Mouse (Mus musculus) adrenal gland (tissue): Measurements from ENCODE around the gene Lpp.

Experiments
- intact Hi-C: fragments of 180-260 bp; cut with DNase I; formaldehyde crosslinking; loops from one replicate; pipeline ENCODE4 v1.15.1; 2025

Lpp gene

GRCm38 (mm10) chr16:24792836-24793235 lies 399.5 kb downstream of the Lpp start:
- intact Hi-C loops: no loop called here

- intact Hi-C loops: no loop called here
Observed at GRCm38 (mm10) chr16:24794665-24795064, 401.4 kb downstream of the Lpp start.

- intact Hi-C loops: no loop called here
Observed at GRCm38 (mm10) chr16:24801355-24801754, 408.0 kb downstream of the Lpp start.

GRCm38 (mm10) chr16:24801780-24802179 lies 408.5 kb downstream of the Lpp start:
- intact Hi-C loops: no loop called here

GRCm38 (mm10) chr16:24806093-24806492 lies 412.8 kb downstream of the Lpp start:
- intact Hi-C loops: no loop called here

- intact Hi-C loops: no loop called here
Observed at GRCm38 (mm10) chr16:24807565-24807964, 414.3 kb downstream of the Lpp start.

- intact Hi-C loops: no loop called here
Observed at GRCm38 (mm10) chr16:24809811-24810210, 416.5 kb downstream of the Lpp start.

- intact Hi-C loops: no loop called here
Observed at GRCm38 (mm10) chr16:24816621-24817020, 423.3 kb downstream of the Lpp start.

- intact Hi-C loops: no loop called here
Observed at GRCm38 (mm10) chr16:24817381-24817780, 424.1 kb downstream of the Lpp start.

GRCm38 (mm10) chr16:24819127-24819526 lies 425.8 kb downstream of the Lpp start:
- intact Hi-C loops: no loop called here

GRCm38 (mm10) chr16:24822182-24822875 lies 429.0 kb downstream of the Lpp start:
- intact Hi-C loops: no loop called here

- intact Hi-C loops: no loop called here
Observed at GRCm38 (mm10) chr16:24822918-24823317, 429.6 kb downstream of the Lpp start.

GRCm38 (mm10) chr16:24826390-24826789 lies 433.1 kb downstream of the Lpp start:
- intact Hi-C loops: no loop called here

- intact Hi-C loops: no loop called here
Observed at GRCm38 (mm10) chr16:24828207-24828803, 435.0 kb downstream of the Lpp start.

GRCm38 (mm10) chr16:24829860-24830259 lies 436.6 kb downstream of the Lpp start:
- intact Hi-C loops: no loop called here

GRCm38 (mm10) chr16:24830939-24831338 lies 437.6 kb downstream of the Lpp start:
- intact Hi-C loops: no loop called here

GRCm38 (mm10) chr16:24833221-24833620 lies 439.9 kb downstream of the Lpp start:
- intact Hi-C loops: no loop called here

GRCm38 (mm10) chr16:24834536-24834935 lies 441.2 kb downstream of the Lpp start:
- intact Hi-C loops: no loop called here

GRCm38 (mm10) chr16:24836550-24836949 lies 443.2 kb downstream of the Lpp start:
- intact Hi-C loops: no loop called here

GRCm38 (mm10) chr16:24839018-24839417 lies 445.7 kb downstream of the Lpp start:
- intact Hi-C loops: no loop called here

- intact Hi-C loops: no loop called here
Observed at GRCm38 (mm10) chr16:24840073-24840472, 446.8 kb downstream of the Lpp start.

- intact Hi-C loops: no loop called here
Observed at GRCm38 (mm10) chr16:24846141-24846540, 452.8 kb downstream of the Lpp start.

GRCm38 (mm10) chr16:24859509-24860140 lies 466.3 kb downstream of the Lpp start:
- intact Hi-C loops: no loop called here
